Mouse (Mus musculus) layer of hippocampus, postnatal 36 days (tissue): ENCODE data around the gene Chmp1a. TPM values are rescaled to one million over a fixed set of nuclear protein-coding genes. Genes with fewer than 3 reads are reported as not detected.
A peak's percentile ranks its signal among the peaks of the same experiment; 100 is the strongest.
"Not testable (repeated sequence)": the region's sequence is repeated elsewhere in the genome, so short reads cannot be mapped to it uniquely, and the experiment has no call there.

Source experiments
- DNase-seq, 2 experiments: peaks; one replicate each; pipeline ENCODE4 v3.0.0; 2022
- total RNA-seq, 2 experiments: library from RNA; stranded (reverse); gene quantifications; 2 replicates each; pipeline ENCODE4 v1.2.3; 2021

Chmp1a gene
- 100 to 1,000 TPM in 1 of 2 experiments, 10 to 100 TPM in 1; 96.7 to 101 TPM for total RNA-seq

DNA sequence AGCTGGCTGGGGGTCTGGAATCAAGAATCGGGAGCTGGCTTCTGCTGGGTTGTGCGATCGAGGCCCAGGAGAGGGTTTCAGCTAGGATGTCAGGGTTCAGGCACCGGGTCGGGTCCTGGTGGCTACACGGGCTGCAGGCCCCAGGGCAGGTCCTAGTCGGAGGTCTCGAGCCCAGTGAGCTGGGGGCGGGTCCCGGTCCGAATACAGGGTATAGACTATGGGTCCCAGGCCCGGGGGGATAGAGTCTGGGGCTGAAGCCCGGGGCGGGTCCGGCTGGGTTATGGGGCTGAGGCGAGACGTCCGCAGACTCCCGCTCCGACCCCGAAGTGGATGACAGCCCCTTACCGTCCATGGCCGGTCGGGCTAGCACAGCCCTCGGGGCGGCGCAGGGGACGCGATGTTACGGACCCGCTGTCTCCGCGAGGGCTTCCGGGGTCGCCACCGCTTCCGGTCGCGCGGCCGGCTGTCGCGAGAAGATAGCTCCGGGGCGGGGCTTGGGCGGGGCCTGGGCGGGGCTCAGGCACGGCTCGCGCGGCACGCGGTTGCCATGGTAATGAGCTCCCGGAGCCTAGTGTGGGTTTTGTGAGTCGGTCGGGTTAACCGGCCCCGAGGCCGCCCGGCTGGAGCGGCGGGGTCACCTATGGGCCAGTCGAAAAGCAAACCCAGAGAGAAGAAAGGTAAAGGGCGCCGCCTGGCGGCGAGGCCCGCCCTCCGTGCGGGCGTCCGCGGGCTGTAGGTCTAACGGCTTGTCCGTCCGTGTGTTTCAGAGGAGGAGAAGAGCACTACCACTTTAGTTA lies at the start of gene Chmp1a, which contains the start of gene Spata33:
TSS of gene Chmp1a (minus strand) at position 443 of the 797 bp plus-strand sequence.
TSS of gene Spata33 (plus strand) at position 512 of the 797 bp plus-strand sequence.
- peak; percentile 84 to 85 for DNase-seq

- not testable (repeated sequence) for DNase-seq
Measured at GRCm38 (mm10) chr8:123257593-123257992, 45.0 kb upstream of the Chmp1a start.

- DNase-seq: peak; percentile 23 to 40
Measured at GRCm38 (mm10) chr8:123257114-123257513, 44.6 kb upstream of the Chmp1a start.

DNA sequence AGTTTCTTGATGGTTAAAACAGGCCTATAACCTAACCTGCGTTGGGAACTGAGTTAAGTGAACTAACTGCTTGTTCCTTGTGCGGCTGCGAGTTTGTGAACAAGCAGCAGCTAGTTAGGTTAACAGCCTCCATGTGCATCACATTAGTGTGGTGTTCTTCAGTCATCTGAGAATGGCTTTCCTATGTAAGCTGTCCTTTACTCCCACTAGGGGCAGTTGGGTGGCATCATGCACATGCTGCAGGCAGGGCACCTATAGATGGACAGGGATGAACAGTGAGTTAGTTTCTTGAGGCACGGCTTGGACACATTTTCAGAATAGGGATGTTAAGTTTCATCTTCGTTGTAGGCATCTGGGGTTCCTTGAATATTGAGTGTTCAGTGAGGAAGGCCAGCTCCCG lies 42.6 kb upstream of the Chmp1a start:
- DNase-seq: no peak

- DNase-seq: peak; percentile 82 to 85
Measured at GRCm38 (mm10) chr8:123254099-123254885, 41.7 kb upstream of the Chmp1a start, which contains the start of the genes Zfp276 and Vps9d1. TSS of gene Zfp276 (plus strand) at chr8:123254195. TSS of gene Vps9d1 (minus strand) at chr8:123254348.

DNA sequence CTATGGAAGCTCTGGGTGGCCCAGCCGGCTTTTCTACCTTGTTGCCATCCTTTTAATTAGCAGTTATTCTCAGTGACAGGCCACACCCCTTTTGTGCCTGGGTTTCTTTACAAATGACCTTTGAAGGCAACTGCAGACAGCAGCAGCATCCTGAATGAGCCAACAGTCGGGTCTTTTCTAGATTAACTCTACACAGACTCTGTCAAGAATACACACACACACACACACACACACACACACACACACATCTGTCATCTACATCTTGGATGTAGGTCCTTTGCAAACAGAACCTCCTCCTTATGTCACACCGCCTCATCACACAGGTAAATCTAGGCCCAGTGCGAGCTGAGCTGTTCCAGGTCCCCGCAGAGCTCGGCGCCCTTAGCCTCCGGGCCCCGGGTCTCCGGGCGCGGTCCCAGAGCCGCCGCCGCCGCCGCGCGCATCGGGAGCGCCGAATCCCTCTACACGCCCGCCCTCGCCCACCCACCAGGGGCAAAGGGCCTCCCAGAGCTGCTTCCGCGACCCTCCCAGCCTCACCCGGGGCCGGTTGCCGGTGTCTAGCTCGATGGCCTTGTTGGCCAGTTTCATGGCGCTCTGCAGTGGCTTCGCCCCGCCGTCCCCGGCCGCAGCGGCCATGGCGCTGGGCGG lies 41.0 kb upstream of the Chmp1a start:
- DNase-seq: no peak

- no peak for DNase-seq
Measured at GRCm38 (mm10) chr8:123252925-123253324, 40.4 kb upstream of the Chmp1a start.

GRCm38 (mm10) chr8:123250940-123251339 lies 38.4 kb upstream of the Chmp1a start:
- DNase-seq: no peak

DNA sequence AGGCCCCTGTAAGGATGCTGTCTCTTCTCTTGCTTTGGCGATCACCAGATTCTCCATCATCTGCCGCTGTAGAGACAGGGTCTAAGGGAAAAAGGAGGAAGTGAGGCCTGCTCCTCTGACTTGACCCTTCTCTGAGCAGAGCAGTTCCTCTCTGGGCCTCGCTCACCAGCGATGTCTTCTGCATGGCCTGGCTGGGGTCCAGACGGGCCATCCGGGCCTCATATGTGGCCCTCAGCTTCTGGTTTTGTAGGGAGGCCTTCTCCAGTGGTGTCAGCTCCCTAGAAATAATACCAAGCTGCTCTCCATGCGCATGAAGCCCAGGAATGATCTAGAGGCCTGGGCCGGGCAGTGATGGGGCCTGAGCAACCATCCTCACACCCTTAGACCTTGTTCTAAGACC lies 36.0 kb upstream of the Chmp1a start:
- DNase-seq: no peak

DNA sequence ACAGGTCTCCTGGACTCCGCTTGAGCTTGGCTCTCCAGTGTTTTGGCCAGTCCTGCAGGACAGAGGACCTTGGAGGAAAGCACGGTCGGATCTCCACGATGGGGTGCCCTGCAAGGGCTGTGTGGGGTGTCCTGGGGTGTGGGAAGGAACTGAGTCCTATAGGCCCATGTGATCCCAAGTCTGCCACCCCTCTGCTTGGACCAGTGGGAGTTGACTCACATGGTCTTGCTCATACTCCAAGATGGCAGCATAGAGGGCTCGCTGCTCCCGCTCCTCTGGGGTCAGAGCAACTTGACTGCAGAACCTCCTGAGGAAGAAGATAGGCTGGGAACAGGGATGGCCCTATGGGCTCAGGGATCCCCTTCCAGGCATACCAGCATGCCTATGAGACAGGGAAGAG lies 35.2 kb upstream of the Chmp1a start:
- DNase-seq: no peak

- DNase-seq: no peak
Measured at GRCm38 (mm10) chr8:123245543-123245942, 33.0 kb upstream of the Chmp1a start.

DNA sequence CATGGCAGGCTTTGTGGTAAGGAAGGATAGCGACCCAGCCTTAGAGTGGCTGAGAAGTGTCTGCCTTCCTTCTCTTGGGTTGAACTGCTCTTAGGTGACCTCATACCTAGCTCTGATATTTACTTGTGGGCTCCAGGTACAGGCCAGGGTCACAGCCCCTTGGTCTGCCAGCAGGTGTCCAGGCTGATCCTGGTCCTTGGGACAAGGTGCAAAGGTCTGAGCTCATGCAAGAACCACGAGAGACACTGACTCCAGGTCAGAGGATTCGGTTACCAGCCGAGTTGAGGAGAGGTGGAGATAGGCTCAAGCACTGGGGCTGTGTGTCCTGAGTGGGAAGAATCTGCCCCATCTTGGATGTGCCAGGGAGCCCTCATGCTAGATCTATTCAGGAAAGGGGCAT lies 31.8 kb upstream of the Chmp1a start:
- DNase-seq: no peak

GRCm38 (mm10) chr8:123243053-123243452 lies 30.5 kb upstream of the Chmp1a start:
- DNase-seq: no peak

- no peak for DNase-seq
Measured at GRCm38 (mm10) chr8:123242107-123242923, 29.8 kb upstream of the Chmp1a start.

DNA sequence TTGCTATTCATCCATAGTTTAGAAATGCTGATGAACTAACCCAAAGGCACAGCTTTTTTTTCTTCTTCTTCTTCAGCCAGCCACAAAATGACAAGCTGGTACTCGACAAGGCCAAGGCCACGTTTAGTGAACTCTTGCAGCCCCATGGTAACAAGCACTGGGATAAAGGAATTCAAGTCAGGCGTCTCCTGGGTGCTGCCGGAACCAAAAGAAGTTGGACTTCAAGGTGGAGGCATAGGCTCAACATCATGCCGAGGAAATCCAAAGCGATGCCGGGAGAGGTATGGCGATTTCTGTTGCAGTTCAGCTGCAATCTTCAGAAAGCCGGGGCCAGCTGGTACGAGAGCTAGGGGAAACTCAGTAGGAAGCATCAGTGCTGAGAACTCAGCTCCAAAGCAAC lies 26.8 kb upstream of the Chmp1a start:
- DNase-seq: no peak

DNA sequence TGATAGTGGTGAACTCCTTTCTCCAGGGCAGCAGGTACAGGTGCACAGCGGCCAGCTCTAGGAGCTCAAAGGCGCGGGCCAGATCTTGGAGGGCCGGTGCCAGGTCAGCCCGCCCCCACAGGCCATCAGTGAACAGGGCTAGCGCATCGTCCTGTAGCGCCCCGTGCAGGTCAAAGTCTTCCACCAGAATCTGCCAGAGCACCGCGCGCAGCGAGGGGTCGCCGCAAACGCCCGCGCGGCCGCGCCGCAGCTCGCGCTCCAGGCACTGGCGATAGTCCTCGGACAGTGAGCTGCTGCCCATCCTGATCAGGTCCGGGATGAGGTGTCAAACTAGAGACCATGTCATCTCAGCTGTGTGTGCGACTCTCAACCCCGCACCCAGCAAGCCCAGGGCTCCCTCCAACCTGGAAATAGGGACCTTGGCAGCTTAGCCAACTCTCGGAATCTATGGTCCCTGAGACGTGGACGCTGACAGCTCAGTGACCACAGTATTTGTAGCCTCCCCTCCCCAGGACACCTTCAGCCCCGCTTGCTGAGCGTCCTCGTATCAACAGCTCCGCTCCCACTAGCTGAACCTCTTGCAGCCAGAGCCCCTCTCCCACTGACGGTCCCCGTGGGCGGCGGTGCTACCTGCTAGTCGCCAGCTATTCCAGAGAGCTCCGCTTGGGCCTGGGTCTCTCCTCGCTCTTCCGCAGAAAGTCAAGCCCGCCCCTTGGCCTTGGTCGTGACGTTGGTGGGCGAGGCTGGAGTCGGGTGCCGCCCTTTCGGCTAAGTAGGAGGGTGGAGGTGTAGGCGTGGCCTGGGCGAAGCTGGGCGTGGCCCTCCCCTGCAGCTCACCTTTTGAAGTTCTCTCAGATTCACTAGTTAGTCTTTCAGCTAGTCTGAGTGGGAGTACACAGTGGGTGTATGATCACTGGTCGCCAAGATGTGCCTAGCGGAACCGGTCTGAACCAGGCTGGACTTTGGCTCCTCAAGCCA lies 23.2 kb upstream of the Chmp1a start, which contains the start of gene Spata2l:
TSS of gene Spata2l (minus strand) at position 714 of the 978 bp plus-strand sequence.
- DNase-seq: peak; percentile 84 to 86

DNA sequence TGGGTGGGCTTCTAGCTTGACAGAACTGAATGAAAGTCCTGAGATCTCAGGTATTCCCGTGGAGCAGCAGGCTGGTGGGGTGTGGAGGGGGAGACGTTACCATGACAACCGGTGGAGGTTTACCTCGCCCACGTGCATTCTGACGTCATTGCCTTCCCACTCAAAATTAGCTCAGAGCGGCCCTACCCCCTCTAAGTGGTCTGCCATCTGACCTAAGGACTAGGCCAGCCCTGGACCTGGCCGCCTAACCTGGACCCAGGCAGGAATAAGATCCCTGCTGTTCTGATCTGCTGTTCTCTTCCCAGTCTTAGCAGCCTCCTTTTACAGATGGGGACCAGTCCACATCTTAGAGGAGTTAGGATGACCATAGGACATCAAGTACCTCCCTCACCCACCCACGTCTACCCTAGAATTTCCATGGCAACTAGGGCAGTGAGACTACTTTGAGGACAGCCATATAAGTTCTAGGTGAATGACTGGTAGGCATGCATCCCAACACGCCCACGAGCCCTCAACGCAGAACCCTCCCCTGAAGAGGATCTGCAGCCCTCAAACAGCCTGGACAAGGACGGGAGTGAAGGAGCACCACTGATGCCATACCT lies 22.5 kb upstream of the Chmp1a start:
- DNase-seq: peak; percentile 79

DNA sequence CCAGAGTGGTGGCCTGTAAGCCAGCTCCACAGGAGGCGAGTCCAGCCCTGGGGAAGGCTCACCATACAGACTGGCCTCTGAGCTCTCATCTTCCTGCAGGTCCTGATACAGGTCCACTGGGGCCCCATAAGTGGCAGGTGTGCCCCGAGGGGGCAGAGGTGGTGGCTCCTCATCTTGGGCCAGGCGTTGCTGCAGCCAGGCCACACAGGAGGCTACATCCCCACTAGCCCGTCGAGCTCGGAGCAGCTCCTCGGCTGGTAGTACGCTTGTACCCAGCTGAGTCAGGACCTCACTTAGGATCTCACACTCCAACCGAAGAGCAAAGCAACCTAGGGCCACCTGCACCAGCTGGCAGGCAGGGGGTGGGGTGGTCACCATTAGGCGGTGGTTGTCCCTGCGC lies 21.2 kb upstream of the Chmp1a start:
- peak in 1 of 2 experiments; percentile 33 for DNase-seq

GRCm38 (mm10) chr8:123233300-123233699 lies 20.7 kb upstream of the Chmp1a start:
- peak in 1 of 2 experiments; percentile 21 for DNase-seq

DNA sequence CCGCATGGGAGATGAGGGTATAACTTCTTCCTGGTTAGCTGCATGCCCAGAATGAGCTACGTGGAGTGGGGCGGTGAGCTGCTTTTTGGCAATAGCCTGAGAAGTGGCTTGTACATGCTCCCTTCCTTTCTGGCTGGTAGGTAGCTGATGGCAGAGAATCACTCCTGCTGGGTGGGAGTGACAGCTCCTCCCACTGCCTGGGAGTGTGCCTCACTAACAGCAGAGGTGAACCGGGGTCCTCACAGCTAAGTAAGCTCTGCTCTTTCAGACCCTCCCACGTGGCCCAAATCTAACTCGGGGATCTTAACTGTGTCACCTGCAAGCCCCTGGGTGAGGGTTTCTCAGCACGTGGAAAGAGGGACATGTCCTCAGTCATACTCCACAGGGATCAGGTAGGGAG lies 20.0 kb upstream of the Chmp1a start:
- DNase-seq: peak in 1 of 2 experiments; percentile 34
